Mouse (Mus musculus): ENCODE results near the gene Cpxm2.

DNA sequence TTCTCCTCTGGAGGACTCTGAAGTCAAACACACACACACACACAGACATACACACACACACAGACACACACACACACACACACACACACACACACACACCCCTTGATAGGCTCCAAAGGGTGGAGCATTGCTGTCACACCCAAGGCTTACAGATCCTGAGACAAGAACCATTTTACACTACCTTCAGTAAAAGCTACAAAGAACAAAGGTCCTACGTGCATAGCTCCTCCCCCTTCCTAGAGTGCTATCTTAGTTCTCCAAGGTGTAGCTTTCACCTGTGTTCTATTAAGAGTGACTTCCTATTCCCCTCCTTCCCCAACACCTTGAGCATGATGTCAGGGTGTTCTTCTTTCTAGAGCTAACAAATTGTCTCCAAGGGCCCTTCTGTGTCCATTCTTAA lies 78.7 kb downstream of the Cpxm2 start:
- no peak for TF ChIP-seq CTCF (IDR thresholded peaks at IDR 0.05; ENCODE audit: control insufficient read depth, insufficient read depth, insufficient read length)
- no peak for TF ChIP-seq MYOG (IDR thresholded peaks at IDR 0.05; ENCODE audit: control insufficient read depth, extremely low read depth, insufficient read length)
- no peak for TF ChIP-seq FOSL1 (IDR thresholded peaks at IDR 0.05; ENCODE audit: insufficient read depth, low read length, poor library complexity, severe bottlenecking)

Measured in C2C12 (cell line).